Mouse (Mus musculus) embryonic facial prominence, embryonic 14.5 days (tissue): ENCODE data around the gene Nfe2. TPM values are rescaled to one million over a fixed set of nuclear protein-coding genes. Genes with fewer than 3 reads are reported as not detected.

ENCODE experiments used
- ATAC-seq: fragments of 200-750 bp; cut with Nextera tagmentation; 2 replicates; pipeline ENCODE4 v1.8.0; 2017; ENCODE audit warnings: low read depth, moderate number of reproducible peaks, moderate TSS enrichment
- DNase-seq: peaks from one replicate; pipeline ENCODE4 v3.0.0-alpha.2; 2015; ENCODE audit warnings: low spot score
- H3K27ac ChIP-seq: fragments of 300-500 bp; sonication (generic); replicated peaks from 2 replicates; pipeline ENCODE4 v1.5.1; 2014; ENCODE audit warnings: low read depth, mild to moderate bottlenecking, low read length, moderate library complexity
- H3K27me3 ChIP-seq: fragments of 300-500 bp; sonication (generic); replicated peaks from 2 replicates; pipeline ENCODE4 v1.6.1; 2014; ENCODE audit warnings: low read length; ENCODE audit not compliant: control insufficient read depth, insufficient read depth
- H3K36me3 ChIP-seq: fragments of 300-500 bp; sonication (generic); 2 replicates; pipeline ENCODE4 v1.6.1; 2014; ENCODE audit warnings: low read length, mixed read lengths; ENCODE audit not compliant: control insufficient read depth, insufficient read depth
- H3K4me1 ChIP-seq: fragments of 300-500 bp; sonication (generic); 2 replicates; pipeline ENCODE4 v1.6.1; 2014; ENCODE audit warnings: antibody characterized with exemption, low read length; ENCODE audit not compliant: control insufficient read depth, insufficient read depth
- H3K4me2 ChIP-seq: fragments of 300-500 bp; sonication (generic); 2 replicates; pipeline ENCODE4 v1.6.1; 2014; ENCODE audit warnings: low read depth, mild to moderate bottlenecking, low read length, moderate library complexity, mixed read lengths
- H3K4me3 ChIP-seq: fragments of 300-500 bp; sonication (generic); 2 replicates; pipeline ENCODE4 v1.5.1; 2014; ENCODE audit warnings: low read depth, mild to moderate bottlenecking, low read length
- H3K9ac ChIP-seq: fragments of 300-500 bp; sonication (generic); 2 replicates; pipeline ENCODE4 v1.6.1; 2014; ENCODE audit warnings: low read depth, mild to moderate bottlenecking, low read length, moderate library complexity, mixed read lengths
- H3K9me3 ChIP-seq: fragments of 300-500 bp; sonication (generic); 2 replicates; pipeline ENCODE4 v1.6.1; 2016; ENCODE audit warnings: low read length; ENCODE audit not compliant: control insufficient read depth
- WGBS: fragments of 180-500 bp; shearing (Covaris S2); extraction: QIAGEN DNeasy Blood & Tissue Kit; methylation state at CpG from one replicate; pipeline ENCODE4 v1.1.7; 2014; 5-methylcytosine and 5-hydroxymethylcytosine counted together
- polyA plus RNA-seq: library from polyadenylated mRNA; unstranded; fragments of >200 nt; fragmentation: Nextera tagmentation; extraction: Ambion mirVana; gene quantifications from 2 replicates; pipeline ENCODE4 v1.2.1, GENCODE M21; 2014

Gene Nfe2
- polyA plus RNA-seq, 1 experiment from 2014 or later, result 2.5 TPM

DNA sequence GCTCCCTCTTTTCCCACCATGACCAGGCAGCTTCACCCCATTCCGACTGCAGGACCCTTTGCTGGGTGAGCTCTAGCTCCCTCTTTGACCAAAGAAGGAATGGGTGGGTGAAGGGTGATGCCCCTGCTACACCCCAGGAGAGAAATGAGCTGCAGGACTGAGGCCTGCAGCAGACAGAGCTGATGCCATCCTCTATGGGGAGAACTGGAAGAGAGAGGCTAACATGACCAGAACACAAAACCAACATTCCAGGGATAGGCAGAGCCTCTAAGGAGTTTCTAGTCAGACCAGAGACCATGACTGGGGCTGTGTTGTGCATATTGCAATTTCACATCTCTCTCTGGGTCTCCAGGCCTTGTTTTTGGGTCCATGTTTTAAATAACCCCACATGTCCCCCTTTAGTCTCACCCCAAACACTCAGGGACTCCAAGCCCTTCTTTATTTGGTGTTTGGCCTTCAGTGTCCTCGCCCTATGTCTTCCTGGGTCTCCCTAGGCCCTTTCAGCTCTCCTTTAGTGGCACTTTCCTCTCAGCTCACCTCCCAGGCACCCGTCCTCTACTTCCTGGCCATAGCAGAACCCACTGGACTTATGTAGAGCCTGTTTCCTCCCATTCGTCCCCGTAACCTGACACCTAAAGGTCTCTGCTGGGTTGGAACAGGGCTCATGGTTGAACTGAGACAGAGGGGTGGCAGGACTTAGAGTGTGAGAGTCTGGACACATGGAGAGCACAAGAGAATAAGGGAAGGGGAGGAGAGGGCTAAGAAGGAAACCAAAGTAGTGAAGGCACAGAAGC, 43.5 kb upstream of the Nfe2 start:
- peak overlapping the region; percentile 36 for H3K9ac ChIP-seq
- peaks cover 81% of the 10 kb centered on the region for H3K4me1 ChIP-seq
- no peak overlapping the region; the same call in 1 of the 2 replicates for H3K4me2 ChIP-seq
- DNase-seq (no peak), ATAC-seq (no peak)
- no peaks in the 10 kb centered on the region for H3K9me3 ChIP-seq
- H3K27me3 ChIP-seq, result no peaks in the 10 kb centered on the region
- peak overlapping the region; percentile 94 for H3K27ac ChIP-seq
- H3K4me3 ChIP-seq, result no peak overlapping the region
- 23% methylated on average over 5 of the region's 5 CpGs for WGBS
- H3K36me3 ChIP-seq, result peaks cover 28% of the 10 kb centered on the region

DNA sequence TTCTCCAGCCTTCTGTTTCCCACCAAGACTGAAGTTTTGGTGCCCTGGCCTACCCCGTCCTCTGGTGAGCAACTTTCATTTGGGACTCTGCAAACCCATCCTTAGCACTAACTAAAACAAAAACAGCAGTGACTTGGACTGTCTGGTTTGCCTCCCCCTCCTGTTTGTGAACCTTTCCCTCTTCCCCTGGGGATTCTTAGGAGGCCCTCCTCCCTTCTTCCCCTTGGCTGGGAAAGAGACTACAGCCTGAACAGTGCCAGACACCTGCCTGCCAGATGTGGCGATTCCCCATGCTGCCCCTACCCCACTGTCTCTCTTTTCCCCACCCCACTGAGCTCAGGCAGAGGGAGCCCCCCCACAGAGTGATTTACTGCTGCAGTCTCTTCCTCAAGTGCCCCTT, 42.8 kb upstream of the Nfe2 start:
- WGBS, result 16% methylated on average over 2 of the region's 2 CpGs
- Histone ChIP-seq H3K27ac (peak overlapping the region; percentile 94), H3K36me3 (peaks cover 34% of the 10 kb centered on the region), H3K4me2 (peak overlapping the region; percentile 42), H3K4me3 (no peak overlapping the region), H3K4me1 (peaks cover 85% of the 10 kb centered on the region), H3K27me3 (no peaks in the 10 kb centered on the region), H3K9ac (peak overlapping the region; percentile 51), H3K9me3 (no peaks in the 10 kb centered on the region)
- peak; percentile 10; the same call in 1 of the 2 replicates for ATAC-seq
- DNase-seq, result peak; percentile 94

DNA sequence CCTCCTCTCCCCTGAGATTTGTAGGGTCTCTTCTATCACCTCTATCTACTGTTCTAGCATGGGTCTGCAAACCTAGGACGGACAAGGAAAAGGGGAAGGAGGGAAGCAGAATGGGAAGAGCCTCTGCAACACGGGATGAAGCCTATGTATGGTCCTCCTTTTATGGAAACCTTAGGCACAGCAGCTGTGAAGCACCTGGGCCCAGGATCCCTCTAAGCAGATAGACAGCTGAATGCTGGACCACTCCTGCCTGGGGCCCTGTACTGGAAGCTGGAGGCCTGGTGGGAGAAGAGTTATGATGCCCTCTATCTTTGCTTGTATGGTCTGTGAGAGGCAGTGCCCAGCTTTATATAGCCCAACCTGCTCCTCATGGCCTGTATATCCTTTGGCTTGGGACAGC, 42.4 kb upstream of the Nfe2 start:
- Histone ChIP-seq H3K27me3 (no peaks in the 10 kb centered on the region), H3K4me2 (peak overlapping the region; percentile 42), H3K4me3 (peak overlapping the region; percentile 17; the same call in 1 of the 2 replicates), H3K36me3 (peaks cover 37% of the 10 kb centered on the region), H3K27ac (peak overlapping the region; percentile 94), H3K9me3 (no peaks in the 10 kb centered on the region), H3K4me1 (peaks cover 88% of the 10 kb centered on the region), H3K9ac (peak overlapping the region; percentile 51)
- DNase-seq (peak; percentile 63), ATAC-seq (no peak)
- 0% methylated on average over 2 of the region's 2 CpGs for WGBS

DNA sequence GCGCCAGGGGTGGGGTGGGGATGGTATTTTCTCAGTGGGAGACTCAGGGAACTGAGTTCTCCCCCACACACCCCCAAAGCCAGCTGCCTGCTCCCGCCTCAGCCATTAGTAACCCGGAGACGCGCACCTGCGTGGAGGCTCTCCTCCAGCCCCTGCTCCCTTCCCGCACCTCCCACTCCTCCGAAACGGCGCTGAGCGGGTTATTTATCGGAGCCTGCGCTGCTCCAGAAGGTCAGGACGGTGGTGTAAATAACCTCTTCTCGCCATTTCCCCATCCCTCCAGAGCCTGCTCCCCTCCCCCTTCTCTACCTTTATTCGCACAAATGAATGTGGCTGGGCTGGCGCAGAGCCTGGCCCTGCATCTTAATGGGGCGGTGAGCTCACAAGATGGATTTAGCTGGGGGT, 41.9 kb upstream of the Nfe2 start:
- no peaks in the 10 kb centered on the region for H3K27me3 ChIP-seq
- peak overlapping the region; percentile 42 for H3K4me2 ChIP-seq
- peaks cover 92% of the 10 kb centered on the region for H3K4me1 ChIP-seq
- 10% methylated on average over 18 of the region's 18 CpGs for WGBS
- DNase-seq (peak; percentile 91), ATAC-seq (peak; percentile 19)
- peaks cover 37% of the 10 kb centered on the region for H3K36me3 ChIP-seq
- peak overlapping the region; percentile 94 for H3K27ac ChIP-seq
- peak overlapping the region; percentile 51 for H3K9ac ChIP-seq
- no peaks in the 10 kb centered on the region for H3K9me3 ChIP-seq
- H3K4me3 ChIP-seq, result peak overlapping the region; percentile 17; the same call in 1 of the 2 replicates

DNA sequence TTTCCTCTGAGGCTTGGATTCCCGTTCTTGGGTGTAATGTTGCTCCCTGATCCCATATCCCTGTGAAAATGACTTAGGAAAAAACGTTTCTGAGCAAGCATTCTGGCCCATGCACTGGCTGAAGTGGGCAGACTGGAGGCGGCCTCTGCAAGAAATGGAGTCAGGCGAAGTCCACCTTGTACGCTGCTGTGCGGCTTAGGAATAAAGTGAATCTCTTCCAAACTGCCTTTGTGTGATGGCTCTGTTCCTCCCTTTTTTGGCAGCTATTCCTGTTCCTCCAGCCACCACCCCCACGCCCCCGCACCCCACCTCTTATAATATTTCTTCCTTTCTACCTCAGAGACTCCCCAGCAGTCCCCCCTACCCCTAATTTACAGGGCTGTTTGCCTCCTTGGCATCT, 41.4 kb upstream of the Nfe2 start:
- ATAC-seq, result no peak
- Histone ChIP-seq H3K4me2 (peak overlapping the region; percentile 42), H3K27me3 (no peaks in the 10 kb centered on the region), H3K9me3 (no peaks in the 10 kb centered on the region), H3K4me1 (peaks cover 91% of the 10 kb centered on the region), H3K4me3 (no peak overlapping the region), H3K36me3 (peaks cover 37% of the 10 kb centered on the region), H3K9ac (peak overlapping the region; percentile 51; the same call in 1 of the 2 replicates), H3K27ac (peak overlapping the region; percentile 94)
- DNase-seq, result no peak
- 29% methylated on average over 8 of the region's 8 CpGs for WGBS

DNA sequence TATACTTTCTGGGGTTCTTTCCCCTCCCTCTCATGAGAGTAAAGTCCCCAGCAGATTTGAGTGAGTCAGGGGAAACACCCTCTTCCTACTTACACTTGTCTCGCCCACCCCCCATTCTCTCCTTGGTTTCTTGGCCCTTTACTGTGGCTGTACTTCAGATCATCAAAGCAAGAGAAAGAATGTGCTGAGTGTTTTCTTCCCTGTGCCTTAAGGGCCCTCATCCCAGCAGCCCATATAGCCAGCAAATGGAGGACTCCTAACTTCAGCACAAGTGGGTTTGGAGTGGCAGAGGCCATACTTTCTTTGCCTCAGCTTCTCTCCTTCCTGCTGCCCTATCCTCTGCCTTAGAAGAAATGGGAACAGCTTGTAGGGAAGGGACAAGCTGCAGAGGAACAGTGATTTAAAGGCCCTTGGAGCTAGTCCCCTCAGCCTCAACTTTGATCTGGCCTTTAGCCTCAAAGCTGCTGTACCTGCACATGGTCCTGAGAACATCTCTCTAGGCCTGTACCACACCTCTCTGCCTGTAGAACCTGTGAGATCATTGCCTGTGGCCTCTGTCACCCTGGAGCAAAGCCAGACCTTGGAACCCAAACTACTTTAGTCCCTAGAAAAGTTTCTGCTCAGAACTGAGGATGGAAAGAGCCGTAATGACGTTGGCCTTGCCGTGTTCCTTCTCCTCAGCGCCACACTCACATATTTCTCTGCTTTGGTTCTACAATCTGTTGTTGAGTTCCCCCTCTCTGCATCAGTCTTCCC, 40.8 kb upstream of the Nfe2 start:
- 65% methylated on average over 5 of the region's 5 CpGs for WGBS
- H3K27me3 ChIP-seq, result no peaks in the 10 kb centered on the region
- DNase-seq (no peak), ATAC-seq (no peak)
- no peak overlapping the region for H3K4me2 ChIP-seq
- peaks cover 85% of the 10 kb centered on the region for H3K4me1 ChIP-seq
- peak overlapping the region; percentile 94 for H3K27ac ChIP-seq
- H3K9ac ChIP-seq, result peak overlapping the region; percentile 51; the same call in 1 of the 2 replicates
- H3K4me3 ChIP-seq, result no peak overlapping the region
- H3K36me3 ChIP-seq, result peaks cover 37% of the 10 kb centered on the region
- no peaks in the 10 kb centered on the region for H3K9me3 ChIP-seq

DNA sequence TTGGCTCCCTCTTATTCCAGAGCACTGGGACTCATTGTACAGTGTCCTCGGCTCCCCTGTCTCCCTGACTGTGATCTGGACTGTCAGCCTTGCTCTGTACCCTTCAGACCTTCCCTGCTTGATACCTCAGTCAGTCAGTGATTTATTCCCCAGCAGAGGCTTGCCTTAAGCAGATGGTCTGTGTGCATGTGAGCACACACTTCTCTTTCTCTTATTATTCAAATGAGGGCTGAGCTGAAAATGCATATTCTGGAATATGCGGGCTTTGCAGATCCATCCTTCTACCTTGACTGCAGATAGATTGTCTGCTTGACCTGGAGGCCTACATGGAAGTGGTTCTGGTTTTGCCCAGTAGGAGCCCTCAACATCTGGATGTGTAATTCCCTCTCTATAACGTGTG, 39.8 kb upstream of the Nfe2 start:
- peaks cover 75% of the 10 kb centered on the region for H3K4me1 ChIP-seq
- no peak overlapping the region for H3K4me2 ChIP-seq
- DNase-seq (no peak), ATAC-seq (no peak)
- H3K27me3 ChIP-seq, result no peaks in the 10 kb centered on the region
- no peaks in the 10 kb centered on the region for H3K9me3 ChIP-seq
- 66% methylated on average over 3 of the region's 3 CpGs for WGBS
- peak overlapping the region; percentile 94 for H3K27ac ChIP-seq
- H3K36me3 ChIP-seq, result peaks cover 46% of the 10 kb centered on the region
- no peak overlapping the region for H3K9ac ChIP-seq
- H3K4me3 ChIP-seq, result no peak overlapping the region

DNA sequence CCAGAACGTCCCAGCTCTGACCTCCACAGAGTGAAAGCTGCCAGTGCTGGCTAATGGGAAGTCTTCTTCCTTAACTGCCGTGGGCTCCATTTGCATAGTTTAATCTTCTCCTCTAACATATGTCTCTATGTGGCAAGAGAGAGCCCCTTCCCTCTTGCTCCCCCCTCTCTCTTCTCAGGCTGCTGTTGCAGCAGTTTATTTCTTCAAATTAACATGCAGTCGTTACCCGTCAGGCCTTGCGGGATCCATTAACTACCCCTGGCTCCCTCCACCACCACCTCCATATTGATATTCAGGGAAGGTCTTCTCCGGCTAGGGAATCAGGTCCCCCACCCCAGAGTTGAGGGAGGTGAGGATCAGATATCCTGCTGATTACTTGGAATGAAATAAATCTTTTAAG, 39.1 kb upstream of the Nfe2 start:
- peaks cover 54% of the 10 kb centered on the region for H3K36me3 ChIP-seq
- DNase-seq, result no peak
- 39% methylated on average over 6 of the region's 6 CpGs for WGBS
- no peak overlapping the region for H3K9ac ChIP-seq
- H3K4me2 ChIP-seq, result no peak overlapping the region
- H3K4me1 ChIP-seq, result peaks cover 68% of the 10 kb centered on the region
- ATAC-seq, result no peak
- no peaks in the 10 kb centered on the region for H3K9me3 ChIP-seq
- H3K4me3 ChIP-seq, result no peak overlapping the region
- peak overlapping the region; percentile 94; the same call in 1 of the 2 replicates for H3K27ac ChIP-seq
- no peaks in the 10 kb centered on the region for H3K27me3 ChIP-seq
